Mouse (Mus musculus) cerebellum, adult 2 months (tissue): Measurements from ENCODE around the gene Pacrg.

ENCODE experiments used
- CTCF ChIP-seq: fragments of 200-500 bp; IDR thresholded peaks from 2 replicates; pipeline ENCODE4 v1.5.1; 2011; ENCODE audit warnings: low read depth, mild to moderate bottlenecking, control low read depth, low read length, moderate library complexity, borderline replicate concordance; ENCODE audit not compliant: insufficient read depth
- POLR2A ChIP-seq: fragments of 200-500 bp; IDR thresholded peaks from 2 replicates; pipeline ENCODE4 v1.6.1; 2011; ENCODE audit warnings: low read length, control low read depth, borderline replicate concordance; ENCODE audit not compliant: insufficient read depth

DNA sequence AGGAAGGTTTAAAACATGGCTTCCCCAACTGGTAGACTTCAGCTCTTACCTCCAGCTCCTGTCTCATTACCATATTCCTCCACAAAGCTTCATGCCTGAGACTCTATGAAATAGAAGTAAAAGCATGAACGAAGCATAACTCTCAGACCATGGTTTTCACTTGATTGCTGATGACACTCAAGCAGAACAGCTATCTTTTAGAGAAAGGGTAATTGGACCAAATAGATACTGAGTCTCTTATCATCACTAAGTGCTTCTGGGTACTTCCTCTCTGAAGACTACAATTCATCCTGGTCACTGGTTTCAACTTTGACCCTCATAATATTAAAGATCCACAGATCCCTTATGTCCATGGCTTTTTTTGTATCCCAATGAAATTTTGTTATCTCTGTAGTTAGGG is 42.1 kb upstream of the Pacrg start:
- no peak for TF ChIP-seq CTCF
- no peak for TF ChIP-seq POLR2A
